Mouse (Mus musculus) testis, adult 2 months (tissue): ENCODE measurements around the gene Sox15.

ENCODE experiments used
- CTCF ChIP-seq: fragments of 200-500 bp; IDR thresholded peaks from 2 replicates; pipeline ENCODE4 v1.5.1; 2012; ENCODE audit warnings: low read depth, mild to moderate bottlenecking, inconsistent platforms, low read length, moderate library complexity; ENCODE audit not compliant: control insufficient read depth, insufficient read depth, insufficient replicate concordance
- POLR2A ChIP-seq: fragments of 200-500 bp; IDR thresholded peaks from 2 replicates; pipeline ENCODE4 v1.6.1; 2012; ENCODE audit warnings: low read depth, mild to moderate bottlenecking, inconsistent platforms, low read length, moderate library complexity; ENCODE audit not compliant: control insufficient read depth

DNA sequence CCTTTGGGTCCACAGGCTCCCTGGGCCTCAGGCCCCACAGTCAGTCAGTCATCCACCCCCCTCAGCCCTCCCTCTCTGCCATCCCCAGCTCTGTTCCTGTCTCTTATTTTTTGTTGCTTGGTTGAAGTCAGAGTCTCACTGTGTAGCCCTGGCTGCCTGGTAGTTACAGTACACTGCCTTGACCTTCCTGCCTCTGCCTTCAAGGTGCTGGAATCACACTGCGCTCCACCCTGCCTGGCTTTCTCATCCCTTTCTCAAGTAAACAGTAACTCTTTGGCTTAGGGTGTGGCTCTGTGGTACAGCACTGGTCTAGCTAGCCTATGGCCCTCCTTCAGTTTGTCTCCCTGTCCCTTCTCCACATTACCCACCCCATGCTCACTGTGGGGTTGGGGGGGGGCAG is 34.8 kb downstream of the Sox15 start:
- no peak for TF ChIP-seq CTCF
- TF ChIP-seq POLR2A, result no peak
